ENCODE assay signal across 8 mouse cellular contexts in genomic region chr11:94328644-94329025, GRCm38 (mm10). TPM values are rescaled to one million over a fixed set of nuclear protein-coding genes. Genes with fewer than 3 reads are reported as not detected.
DNase-seq lines count a peak whose midpoint lies in the region; TF ChIP-seq lines count a peak whose summit lies in the region.

No protein-coding gene starts in this region.

- H3K4me1 ChIP-seq in heart, adult 2 months (ENCODE audit: control insufficient read depth, insufficient read depth, low read length), result peaks cover 11% of the 10 kb centered on the region
- H3K4me1 ChIP-seq in thymus, adult 2 months (replicated peaks; ENCODE audit: control insufficient read depth, insufficient read depth, low read length), result peaks cover 2% of the 10 kb centered on the region
- peaks cover 7% of the 10 kb centered on the region; the same call in 1 of the 2 replicates for H3K4me1 ChIP-seq in olfactory bulb, adult 2 months (ENCODE audit: control insufficient read depth, insufficient read depth, low read length)

- H3K79me2 ChIP-seq in heart, adult 2 months (replicated peaks; ENCODE audit: control insufficient read depth, insufficient read depth, low read length), result peaks cover 4% of the 10 kb centered on the region; the same call in 1 of the 2 replicates

- no peak for TF ChIP-seq POLR2A in heart, adult 2 months (IDR thresholded peaks at IDR 0.05; ENCODE audit: insufficient read depth, low read depth, low read length)
- TF ChIP-seq POLR2A in thymus, adult 2 months (IDR thresholded peaks at IDR 0.05; ENCODE audit: control insufficient read depth, extremely low read depth, insufficient read depth, low read length, poor library complexity), result no peak
- no peak for TF ChIP-seq POLR2A in olfactory bulb, adult 2 months (IDR thresholded peaks at IDR 0.05; ENCODE audit: insufficient read depth, low read depth, low read length)

- no peak for DNase-seq in heart, adult 2 months
- no peak for DNase-seq in heart, adult 9 months (ENCODE audit: low spot score in 2 of 2)
- no peak for DNase-seq in thymus, adult 2 months
- no peak for DNase-seq in thymus, postnatal 0 days (ENCODE audit: low spot score)
- peak; percentile 43 for DNase-seq in layer of hippocampus, adult 9-11 months
- DNase-seq in frontal cortex, postnatal 10 days (ENCODE audit: low spot score in 2 of 2), result no peak
- no peak for DNase-seq in gastrocnemius, postnatal 10 days

- H3K4me3 ChIP-seq in heart, adult 2 months, result peak overlapping the region; percentile 78
- peak overlapping the region; percentile 88 for H3K4me3 ChIP-seq in thymus, adult 2 months (ENCODE audit: control insufficient read depth, insufficient read depth, low read length)
- peak overlapping the region; percentile 93 for H3K4me3 ChIP-seq in olfactory bulb, adult 2 months (ENCODE audit: insufficient read depth, low read depth, low read length)

- H3K27me3 ChIP-seq in heart, adult 2 months (ENCODE audit: control insufficient read depth, insufficient read depth, low read length), result no peaks in the 10 kb centered on the region
- H3K27me3 ChIP-seq in thymus, adult 2 months (ENCODE audit: control insufficient read depth, insufficient read depth, low read length), result no peaks in the 10 kb centered on the region

- H3K9ac ChIP-seq in heart, adult 2 months (ENCODE audit: low read depth, low read length), result peak overlapping the region; percentile 87

- intact Hi-C loops in heart, adult 2 months (cut with DNase I), result loop anchor here (1.0 to 5.0 kb wide), 2 partner anchors 76 to 219 kb away; partner anchors contain the start of gene Rsad1

- H3K36me3 ChIP-seq in heart, adult 2 months (ENCODE audit: control insufficient read depth, insufficient read depth, low read length), result peaks cover 32% of the 10 kb centered on the region
- H3K36me3 ChIP-seq in thymus, adult 2 months (ENCODE audit: control insufficient read depth, insufficient read depth, low read length), result no peaks in the 10 kb centered on the region

- 2% methylated on average over 10 of the region's 10 CpGs for WGBS in heart, adult 2 months
- 6% methylated on average over 10 of the region's 10 CpGs for WGBS in thymus, adult 2 months
- 0% methylated on average over 10 of the region's 10 CpGs for WGBS in olfactory bulb, adult 2 months

- no peak for TF ChIP-seq EP300 in heart, adult 2 months (IDR thresholded peaks at IDR 0.05; ENCODE audit: insufficient read depth, low read depth, low read length)

- H3K27ac ChIP-seq in heart, adult 2 months, result peak overlapping the region; percentile 99
- H3K27ac ChIP-seq in thymus, adult 2 months (ENCODE audit: control insufficient read depth, insufficient read depth, low read length), result peak overlapping the region; percentile 46; the same call in 1 of the 2 replicates
- peak overlapping the region; percentile 99; the same call in 1 of the 2 replicates for H3K27ac ChIP-seq in olfactory bulb, adult 2 months (ENCODE audit: insufficient read depth, low read depth, low read length)

- no peak for TF ChIP-seq CTCF in heart, adult 2 months (IDR thresholded peaks at IDR 0.05)
- no peak for TF ChIP-seq CTCF in thymus, adult 2 months (IDR thresholded peaks at IDR 0.05; ENCODE audit: borderline replicate concordance, control insufficient read depth, extremely low read depth, insufficient read depth, low read length, poor library complexity)
- no peak for TF ChIP-seq CTCF in olfactory bulb, adult 2 months (IDR thresholded peaks at IDR 0.05; ENCODE audit: insufficient read depth, low read depth, low read length)

RNA-seq across cellular contexts. Expression of gene Ankrd40, which starts 0.8 kb away (rescaled TPM):
- 100 to 1,000 TPM; 254 to 285 TPM for total RNA-seq in heart, adult 2 months (2021)
- polyA plus RNA-seq in heart, adult 2 months (2012; rRNA removed), result 287 and 346 TPM in 2 replicates
- polyA plus RNA-seq in thymus, adult 2 months (2012; rRNA removed), result 117 and 120 TPM in 2 replicates
- polyA plus RNA-seq in thymus, postnatal 0 days (2015; fragmentation: Nextera tagmentation; extraction: Ambion mirVana), result 16.2 and 20.0 TPM in 2 replicates
- polyA plus RNA-seq in olfactory bulb, adult 2 months (2012; ENCODE audit: insufficient read depth, insufficient read length, low replicate concordance, missing spikeins), result 384 TPM in 1 of 2 replicates, not detected in the other
- total RNA-seq in gastrocnemius, postnatal 10 days (2021), result 100 to 1,000 TPM; 135 to 141 TPM

RNA-seq across cellular contexts. Expression of gene Luc7l3, which starts 6.8 kb away (rescaled TPM):
- 10 to 100 TPM; 32.1 to 36.0 TPM for total RNA-seq in heart, adult 2 months (2021)
- 8.1 and 17.2 TPM in 2 replicates for polyA plus RNA-seq in heart, adult 2 months (2012; rRNA removed)
- 20.7 and 26.4 TPM in 2 replicates for polyA plus RNA-seq in thymus, adult 2 months (2012; rRNA removed)
- polyA plus RNA-seq in thymus, postnatal 0 days (2015; fragmentation: Nextera tagmentation; extraction: Ambion mirVana), result 124 and 132 TPM in 2 replicates
- polyA plus RNA-seq in olfactory bulb, adult 2 months (2012; ENCODE audit: insufficient read depth, insufficient read length, low replicate concordance, missing spikeins), result 287 and 558 TPM in 2 replicates
- 10 to 100 TPM; 31.8 to 55.4 TPM for total RNA-seq in gastrocnemius, postnatal 10 days (2021)

RNA-seq across cellular contexts. Expression of gene Gm21885, which starts 47.0 kb away (rescaled TPM):
- total RNA-seq in heart, adult 2 months (2021), result under 1 TPM; 0.30 to 0.44 TPM
- not detected in 2 replicates for polyA plus RNA-seq in heart, adult 2 months (2012; rRNA removed)
- polyA plus RNA-seq in thymus, adult 2 months (2012; rRNA removed), result not detected in 2 replicates
- polyA plus RNA-seq in thymus, postnatal 0 days (2015; fragmentation: Nextera tagmentation; extraction: Ambion mirVana), result not detected in 2 replicates
- polyA plus RNA-seq in olfactory bulb, adult 2 months (2012; ENCODE audit: insufficient read depth, insufficient read length, low replicate concordance, missing spikeins), result not detected in 2 replicates
- not detected for total RNA-seq in gastrocnemius, postnatal 10 days (2021)

Comparison
In these comparisons a context has a peak if more than half of its experiments do, and no peak if none do; other contexts are left out.
1. H3K27ac ChIP-seq: peak in every context shown above with its lines; median percentile 99 in heart, adult 2 months; 99 in olfactory bulb, adult 2 months; 46 in thymus, adult 2 months.